Mouse (Mus musculus): ENCODE data around the gene Olfr893.
"Not testable (repeated sequence)": the region's sequence is repeated elsewhere in the genome, so short reads cannot be mapped to it uniquely, and the experiment has no call there.

Olfr893 gene

DNA sequence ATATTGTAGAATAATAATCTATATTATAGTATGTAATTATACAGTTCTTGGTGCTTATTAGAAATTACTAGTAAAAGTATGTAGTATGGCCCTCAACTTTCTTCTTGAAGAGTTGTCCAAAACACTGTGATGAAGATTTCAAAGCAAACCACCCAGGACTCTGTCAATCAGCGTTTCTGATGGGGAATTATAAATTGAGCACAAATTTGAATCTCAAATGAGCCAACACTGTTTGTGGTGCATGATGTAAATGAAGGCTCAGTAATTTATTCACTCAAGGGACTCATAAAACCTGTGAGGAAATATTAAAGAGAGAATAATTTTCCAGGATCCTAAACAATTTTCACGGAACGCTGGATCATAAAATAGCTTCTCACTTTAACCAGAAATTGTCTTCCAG is at the start of gene Olfr893:
Olfr893 (plus strand) TSS at position 301 of the 400 bp plus-strand sequence.
- no peak for DNase-seq (ENCODE audit: extremely low spot score)

GRCm38 (mm10) chr9:38168341-38168740 is 39.8 kb upstream of the Olfr893 start:
- DNase-seq (ENCODE audit: extremely low spot score) = not testable (repeated sequence)

DNA sequence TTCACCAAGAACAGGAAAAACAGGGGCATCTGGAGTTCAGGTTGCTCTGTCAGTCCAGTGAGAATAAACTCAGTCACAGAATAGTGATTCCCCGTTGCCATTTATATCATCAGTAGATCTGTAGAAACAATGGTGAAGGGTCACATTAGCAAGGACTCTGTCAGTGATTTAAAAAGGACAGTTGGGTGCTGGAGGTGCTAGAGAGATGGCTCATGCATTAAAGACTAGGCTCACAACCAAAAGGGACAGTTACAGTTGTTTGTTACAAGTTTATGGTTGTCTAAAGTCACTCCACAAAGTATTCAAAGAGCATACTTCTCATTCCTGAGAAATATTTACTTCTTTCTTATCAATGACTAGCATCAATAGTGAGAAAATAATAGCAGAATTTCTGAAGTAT is 27.4 kb upstream of the Olfr893 start, which contains the start of gene Olfr891:
Olfr891 (minus strand) TSS at position 101 of the 400 bp plus-strand sequence.
- DNase-seq (ENCODE audit: extremely low spot score) = no peak

GRCm38 (mm10) chr9:38217755-38218154 is 9.6 kb downstream of the Olfr893 start, which contains the start of gene Olfr894:
Gene Olfr894 (plus strand): TSS chr9:38218055.
- no peak for DNase-seq (ENCODE audit: extremely low spot score)

GRCm38 (mm10) chr9:38252474-38252873 is 44.3 kb downstream of the Olfr893 start, which contains the start of gene Olfr143:
Gene Olfr143 (plus strand): TSS chr9:38252774.
- no peak for DNase-seq (ENCODE audit: extremely low spot score)

Data from embryo, embryonic 9.5 days (tissue).